Mouse (Mus musculus): ENCODE measurements around the gene Spata32. TPM values are rescaled to one million over a fixed set of nuclear protein-coding genes. Genes with fewer than 3 reads are reported as not detected.
A peak's percentile ranks its signal among the peaks of the same experiment; 100 is the strongest.

Spata32 gene
- polyA plus RNA-seq, 1 experiment, result not detected

DNA sequence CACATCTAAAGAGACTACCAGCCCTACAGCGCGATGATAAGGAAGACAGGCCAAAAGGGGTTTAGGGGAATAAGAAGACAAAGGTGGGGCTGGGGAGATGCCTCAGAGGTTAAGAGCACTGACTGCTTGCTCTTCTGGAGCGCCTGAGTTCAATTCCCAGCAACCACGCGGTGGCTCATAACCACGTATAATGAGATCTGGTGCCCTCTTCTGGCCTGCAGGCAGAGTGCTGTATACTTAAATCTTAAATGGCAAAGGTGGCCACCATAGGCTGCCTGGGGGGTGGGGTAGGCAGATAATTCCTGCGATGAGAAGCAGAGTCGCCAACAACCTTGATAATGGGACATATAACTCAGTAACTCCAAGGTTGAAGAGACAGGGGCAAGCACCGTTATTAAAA is 19.5 kb upstream of the Spata32 start:
- Histone ChIP-seq H3K27me3 (ENCODE audit: control insufficient read depth, insufficient read depth, low read length, poor library complexity, severe bottlenecking) (no peaks in the 10 kb centered on the region), H3K9ac (ENCODE audit: low read depth, poor library complexity, severe bottlenecking) (no peak overlapping the region), H3K4me1 (ENCODE audit: control insufficient read depth, insufficient read depth, low read length) (no peaks in the 10 kb centered on the region), H3K4me3 (ENCODE audit: low read depth, low read length) (no peak overlapping the region), H3K36me3 (ENCODE audit: control insufficient read depth, insufficient read depth, low read length, poor library complexity, severe bottlenecking) (no peaks in the 10 kb centered on the region), H3K9me3 (replicated peaks; ENCODE audit: control insufficient read depth, insufficient read depth, low read length, poor library complexity, severe bottlenecking) (no peaks in the 10 kb centered on the region), H3K27ac (ENCODE audit: insufficient read depth, low read length) (no peak overlapping the region)
- no peak for TF ChIP-seq POLR2A (IDR thresholded peaks at IDR 0.05; ENCODE audit: insufficient read depth, low read length)
- peak; percentile 58 for TF ChIP-seq CTCF (IDR thresholded peaks at IDR 0.05; ENCODE audit: low read depth, low read length)

DNA sequence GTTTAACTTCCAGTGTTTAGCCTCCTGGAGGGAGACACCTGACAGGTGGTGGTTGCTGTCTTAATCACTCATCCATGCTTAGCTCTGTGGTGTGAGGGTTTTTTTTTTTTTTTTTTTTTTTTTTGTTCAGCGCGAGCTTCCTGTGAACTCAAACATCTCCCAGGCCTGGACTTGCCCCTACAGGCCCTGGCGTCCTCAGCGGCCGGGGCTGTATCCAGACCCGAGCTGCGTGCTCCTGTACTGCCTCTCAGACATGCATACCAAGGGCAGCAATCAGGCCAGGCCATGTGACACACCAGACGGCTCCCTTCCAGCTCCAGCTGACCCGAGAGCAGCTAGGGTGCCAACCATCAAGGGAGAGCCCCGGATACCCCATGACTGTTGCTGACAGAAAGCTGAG is 18.7 kb upstream of the Spata32 start:
- H3K4me3 ChIP-seq (ENCODE audit: low read depth, low read length), result no peak overlapping the region
- no peaks in the 10 kb centered on the region for H3K36me3 ChIP-seq (ENCODE audit: control insufficient read depth, insufficient read depth, low read length, poor library complexity, severe bottlenecking)
- TF ChIP-seq POLR2A (IDR thresholded peaks at IDR 0.05; ENCODE audit: insufficient read depth, low read length) (no peak), CTCF (IDR thresholded peaks at IDR 0.05; ENCODE audit: low read depth, low read length) (no peak), EP300 (IDR thresholded peaks at IDR 0.05; ENCODE audit: insufficient read depth, low read depth, low read length) (no peak)
- H3K9ac ChIP-seq (ENCODE audit: low read depth, poor library complexity, severe bottlenecking), result 0 out of 2 replicates have a peak overlapping the region, but pooled peaks have one; percentile 3
- H3K27ac ChIP-seq (ENCODE audit: insufficient read depth, low read length), result no peak overlapping the region
- H3K4me1 ChIP-seq (ENCODE audit: control insufficient read depth, insufficient read depth, low read length), result no peaks in the 10 kb centered on the region
- H3K9me3 ChIP-seq (replicated peaks; ENCODE audit: control insufficient read depth, insufficient read depth, low read length, poor library complexity, severe bottlenecking), result no peaks in the 10 kb centered on the region
- no peaks in the 10 kb centered on the region for H3K27me3 ChIP-seq (ENCODE audit: control insufficient read depth, insufficient read depth, low read length, poor library complexity, severe bottlenecking)

DNA sequence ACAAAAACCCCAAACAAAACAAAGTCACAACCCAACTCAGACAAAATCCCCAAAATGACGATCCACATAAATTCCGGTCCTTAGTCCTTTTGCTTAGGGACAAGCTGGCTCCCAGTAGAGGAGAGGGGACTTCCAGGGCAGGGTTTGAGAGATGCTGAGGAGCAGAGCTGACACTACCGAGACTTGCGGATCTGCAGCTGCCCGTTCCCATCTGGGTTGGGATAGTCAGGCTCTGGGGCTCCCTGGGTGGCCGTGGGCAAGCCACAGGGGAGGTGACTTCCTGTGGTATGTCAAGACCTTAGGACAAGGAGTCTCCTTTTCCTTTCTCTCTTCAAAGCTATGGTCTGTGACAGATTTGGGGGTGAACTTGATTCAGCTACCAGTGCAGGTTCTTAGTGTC is 18.2 kb upstream of the Spata32 start:
- no peak overlapping the region for H3K4me3 ChIP-seq (ENCODE audit: low read depth, low read length)
- H3K27me3 ChIP-seq (ENCODE audit: control insufficient read depth, insufficient read depth, low read length, poor library complexity, severe bottlenecking), result no peaks in the 10 kb centered on the region
- H3K9me3 ChIP-seq (replicated peaks; ENCODE audit: control insufficient read depth, insufficient read depth, low read length, poor library complexity, severe bottlenecking), result no peaks in the 10 kb centered on the region
- H3K9ac ChIP-seq (ENCODE audit: low read depth, poor library complexity, severe bottlenecking), result no peak overlapping the region
- TF ChIP-seq EP300 (IDR thresholded peaks at IDR 0.05; ENCODE audit: insufficient read depth, low read depth, low read length) (no peak), POLR2A (IDR thresholded peaks at IDR 0.05; ENCODE audit: insufficient read depth, low read length) (no peak), CTCF (IDR thresholded peaks at IDR 0.05; ENCODE audit: low read depth, low read length) (no peak)
- no peaks in the 10 kb centered on the region for H3K36me3 ChIP-seq (ENCODE audit: control insufficient read depth, insufficient read depth, low read length, poor library complexity, severe bottlenecking)
- no peak overlapping the region for H3K27ac ChIP-seq (ENCODE audit: insufficient read depth, low read length)
- H3K4me1 ChIP-seq (ENCODE audit: control insufficient read depth, insufficient read depth, low read length), result no peaks in the 10 kb centered on the region

DNA sequence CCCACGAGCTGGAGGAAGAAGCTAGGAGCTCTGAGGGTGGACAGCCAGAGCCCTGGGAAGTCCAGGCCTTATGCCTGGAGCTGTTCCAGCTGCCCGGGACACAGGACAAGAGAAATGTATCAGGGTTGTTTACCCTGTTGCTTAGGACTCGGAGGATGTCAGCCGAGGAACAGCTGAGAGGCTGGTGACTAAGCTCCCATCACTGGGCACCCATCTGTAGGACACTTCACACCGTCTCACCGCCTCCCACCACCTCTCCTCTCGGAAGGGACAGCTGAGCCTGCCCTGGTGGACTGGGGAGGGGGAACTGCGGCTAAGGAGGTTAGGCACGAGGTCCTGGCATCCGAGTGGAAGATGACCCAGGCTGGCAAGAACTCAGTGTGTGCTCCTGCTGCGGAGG is 17.5 kb upstream of the Spata32 start:
- no peaks in the 10 kb centered on the region for H3K27me3 ChIP-seq (ENCODE audit: control insufficient read depth, insufficient read depth, low read length, poor library complexity, severe bottlenecking)
- no peak overlapping the region for H3K9ac ChIP-seq (ENCODE audit: low read depth, poor library complexity, severe bottlenecking)
- H3K9me3 ChIP-seq (replicated peaks; ENCODE audit: control insufficient read depth, insufficient read depth, low read length, poor library complexity, severe bottlenecking), result no peaks in the 10 kb centered on the region
- no peak overlapping the region for H3K4me3 ChIP-seq (ENCODE audit: low read depth, low read length)
- no peaks in the 10 kb centered on the region for H3K36me3 ChIP-seq (ENCODE audit: control insufficient read depth, insufficient read depth, low read length, poor library complexity, severe bottlenecking)
- no peak for TF ChIP-seq CTCF (IDR thresholded peaks at IDR 0.05; ENCODE audit: low read depth, low read length)
- TF ChIP-seq EP300 (IDR thresholded peaks at IDR 0.05; ENCODE audit: insufficient read depth, low read depth, low read length), result no peak
- TF ChIP-seq POLR2A (IDR thresholded peaks at IDR 0.05; ENCODE audit: insufficient read depth, low read length), result no peak
- H3K4me1 ChIP-seq (ENCODE audit: control insufficient read depth, insufficient read depth, low read length), result no peaks in the 10 kb centered on the region
- H3K27ac ChIP-seq (ENCODE audit: insufficient read depth, low read length), result no peak overlapping the region

- Histone ChIP-seq H3K36me3 (ENCODE audit: control insufficient read depth, insufficient read depth, low read length, poor library complexity, severe bottlenecking) (no peaks in the 10 kb centered on the region), H3K9ac (ENCODE audit: low read depth, poor library complexity, severe bottlenecking) (no peak overlapping the region)
- TF ChIP-seq POLR2A (IDR thresholded peaks at IDR 0.05; ENCODE audit: insufficient read depth, low read length) (no peak), CTCF (IDR thresholded peaks at IDR 0.05; ENCODE audit: low read depth, low read length) (no peak), EP300 (IDR thresholded peaks at IDR 0.05; ENCODE audit: insufficient read depth, low read depth, low read length) (no peak)
Observed at GRCm38 (mm10) chr11:103234447-103234846, 16.2 kb upstream of the Spata32 start.

GRCm38 (mm10) chr11:103232966-103233365 is 14.7 kb upstream of the Spata32 start:
- Histone ChIP-seq H3K27me3 (ENCODE audit: control insufficient read depth, insufficient read depth, low read length, poor library complexity, severe bottlenecking) (no peaks in the 10 kb centered on the region), H3K9ac (ENCODE audit: low read depth, poor library complexity, severe bottlenecking) (no peak overlapping the region), H3K36me3 (ENCODE audit: control insufficient read depth, insufficient read depth, low read length, poor library complexity, severe bottlenecking) (no peaks in the 10 kb centered on the region), H3K4me3 (ENCODE audit: low read depth, low read length) (no peak overlapping the region), H3K4me1 (ENCODE audit: control insufficient read depth, insufficient read depth, low read length) (no peaks in the 10 kb centered on the region), H3K9me3 (replicated peaks; ENCODE audit: control insufficient read depth, insufficient read depth, low read length, poor library complexity, severe bottlenecking) (no peaks in the 10 kb centered on the region), H3K27ac (ENCODE audit: insufficient read depth, low read length) (no peak overlapping the region)
- no peak for TF ChIP-seq POLR2A (IDR thresholded peaks at IDR 0.05; ENCODE audit: insufficient read depth, low read length)
- TF ChIP-seq CTCF (IDR thresholded peaks at IDR 0.05; ENCODE audit: low read depth, low read length), result peak; percentile 73
- TF ChIP-seq EP300 (IDR thresholded peaks at IDR 0.05; ENCODE audit: insufficient read depth, low read depth, low read length), result no peak

More at GRCm38 (mm10) chr11:103234447-103234846, 16.2 kb upstream of the Spata32 start:
- no peak overlapping the region for H3K4me3 ChIP-seq (ENCODE audit: low read depth, low read length)
- no peaks in the 10 kb centered on the region for H3K9me3 ChIP-seq (replicated peaks; ENCODE audit: control insufficient read depth, insufficient read depth, low read length, poor library complexity, severe bottlenecking)
- no peaks in the 10 kb centered on the region for H3K4me1 ChIP-seq (ENCODE audit: control insufficient read depth, insufficient read depth, low read length)
- H3K27ac ChIP-seq (ENCODE audit: insufficient read depth, low read length), result no peak overlapping the region
- no peaks in the 10 kb centered on the region for H3K27me3 ChIP-seq (ENCODE audit: control insufficient read depth, insufficient read depth, low read length, poor library complexity, severe bottlenecking)
